Comparison of ENCODE assay signal across 8 mouse cellular contexts in genomic region chr4:35099210-35099864, GRCm38 (mm10). TPM values are rescaled to one million over a fixed set of nuclear protein-coding genes. Genes with fewer than 3 reads are reported as not detected.
DNase-seq lines count a peak whose midpoint lies in the region; ATAC-seq and TF ChIP-seq lines count a peak whose summit lies in the region.

No protein-coding gene starts in this region.

- 31% methylated on average over 17 of the region's 17 CpGs for WGBS in liver, embryonic 14.5 days (ENCODE audit: insufficient replicate concordance)

- ATAC-seq in cerebellum, adult (ENCODE audit: insufficient number of reproducible peaks, low FRiP score, low TSS enrichment), result peak; percentile 40; the same call in 1 of the 2 replicates
- ATAC-seq in liver, embryonic 14.5 days (ENCODE audit: insufficient read depth), result no peak; the same call in 1 of the 2 replicates

- H3K9ac ChIP-seq in liver, embryonic 14.5 days (replicated peaks), result no peak overlapping the region

- peaks cover 18% of the 10 kb centered on the region for H3K4me1 ChIP-seq in testis, adult 2 months (ENCODE audit: control insufficient read depth, insufficient read depth, low read length)
- H3K4me1 ChIP-seq in liver, embryonic 14.5 days (replicated peaks; ENCODE audit: control insufficient read depth in 2 of 2, insufficient read depth in 2 of 2, low read length in 1 of 2), result peaks cover 13 to 30% of the 10 kb centered on the region in 2 experiments

- no peaks in the 10 kb centered on the region for H3K36me3 ChIP-seq in testis, adult 2 months (ENCODE audit: control insufficient read depth, insufficient read depth, low read length)
- H3K36me3 ChIP-seq in liver, embryonic 14.5 days (replicated peaks; ENCODE audit: control insufficient read depth, insufficient read depth, low read depth), result no peaks in the 10 kb centered on the region

- DNase-seq in cerebellum, adult 9-11 months, result no peak
- DNase-seq in testis, postnatal 10 days (ENCODE audit: low spot score), result no peak
- DNase-seq in liver, embryonic 14.5 days (ENCODE audit: low read depth in 3 of 3, low spot score in 3 of 3), result no peak
- no peak for DNase-seq in urinary bladder, postnatal 4 days (ENCODE audit: low spot score in 2 of 2)
- DNase-seq in right cerebral cortex, adult 18-20 months, result no peak
- no peak for DNase-seq in frontal cortex, postnatal 10 days (ENCODE audit: low spot score in 2 of 2)

- no peak for TF ChIP-seq POLR2A in testis, adult 2 months (IDR thresholded peaks at IDR 0.05; ENCODE audit: control insufficient read depth, low read depth, low read length)

- TF ChIP-seq EP300 in liver, embryonic 14.5 days (IDR thresholded peaks at IDR 0.05; ENCODE audit: low read depth), result no peak

- TF ChIP-seq CTCF in testis, adult 2 months (IDR thresholded peaks at IDR 0.05; ENCODE audit: control insufficient read depth, insufficient read depth, insufficient replicate concordance, low read depth, low read length), result no peak
- no peak for TF ChIP-seq CTCF in liver, embryonic 14.5 days (IDR thresholded peaks at IDR 0.05; ENCODE audit: low read depth)

- no peaks in the 10 kb centered on the region for H3K9me3 ChIP-seq in liver, embryonic 14.5 days (ENCODE audit: control insufficient read depth, low read length)

- H3K27me3 ChIP-seq in testis, adult 2 months (ENCODE audit: control insufficient read depth, insufficient read depth, low read length), result no peaks in the 10 kb centered on the region
- H3K27me3 ChIP-seq in liver, embryonic 14.5 days (ENCODE audit: control insufficient read depth, insufficient read depth, low read length), result no peaks in the 10 kb centered on the region

- H3K4me3 ChIP-seq in testis, adult 2 months (ENCODE audit: control insufficient read depth, low read depth, low read length), result peak overlapping the region; percentile 70
- peak overlapping the region in 1 of 2 experiments; percentile 42; a peak in 2 of 4 replicates for H3K4me3 ChIP-seq in liver, embryonic 14.5 days (ENCODE audit: insufficient read depth in 1 of 2, low read depth in 2 of 2, low read length in 2 of 2)

- peak overlapping the region; percentile 70 for H3K4me2 ChIP-seq in liver, embryonic 14.5 days (ENCODE audit: low read depth)

- H3K27ac ChIP-seq in testis, adult 2 months (ENCODE audit: control insufficient read depth, insufficient read depth, low read depth, low read length), result peak overlapping the region; percentile 34; the same call in 1 of the 2 replicates
- no peak overlapping the region for H3K27ac ChIP-seq in liver, embryonic 14.5 days

RNA-seq across cellular contexts. Expression of gene Ifnk, which starts 52.5 kb away (rescaled TPM):
- polyA plus RNA-seq in testis, adult 2 months (2012; rRNA removed), result not detected in 2 replicates
- polyA plus RNA-seq in liver, embryonic 14.5 days (2012; rRNA removed), result not detected in 2 replicates
- not detected in 2 replicates for polyA plus RNA-seq in liver, embryonic 14.5 days (2014; fragmentation: Nextera tagmentation; extraction: Ambion mirVana)

RNA-seq across cellular contexts. Expression of gene Mob3b, which starts 57.9 kb away (rescaled TPM):
- 1.3 and 1.4 TPM in 2 replicates for polyA plus RNA-seq in testis, adult 2 months (2012; rRNA removed)
- polyA plus RNA-seq in liver, embryonic 14.5 days (2012; rRNA removed), result 1.3 and 1.4 TPM in 2 replicates
- polyA plus RNA-seq in liver, embryonic 14.5 days (2014; fragmentation: Nextera tagmentation; extraction: Ambion mirVana), result 2.6 and 2.8 TPM in 2 replicates
